Mouse (Mus musculus) G1E (cell line): ENCODE data around the gene Prrc2c. TPM values are rescaled to one million over a fixed set of nuclear protein-coding genes. Genes with fewer than 3 reads are reported as not detected.
A peak's percentile ranks its signal among the peaks of the same experiment; 100 is the strongest.

Experiments used
- ATAC-seq: 2 replicates; pipeline ENCODE4 v1.8.0; 2016; ENCODE audit warnings: mild to moderate bottlenecking; ENCODE audit not compliant: insufficient number of reproducible peaks, poor library complexity, low FRiP score, severe bottlenecking; ENCODE audit errors: extremely low read depth
- DNase-seq: peaks from one replicate; pipeline ENCODE4 v3.0.0; 2012; ENCODE audit warnings: low spot score
- H3K27me3 ChIP-seq: 2 replicates; pipeline ENCODE4 v1.6.1; 2012; ENCODE audit warnings: mild to moderate bottlenecking, low read length, inconsistent platforms; ENCODE audit not compliant: insufficient read depth
- H3K36me3 ChIP-seq: replicated peaks from 2 replicates; pipeline ENCODE3; 2012; ENCODE audit warnings: mild to moderate bottlenecking, inconsistent platforms
- H3K4me1 ChIP-seq: 2 replicates; pipeline ENCODE4 v1.6.1; 2012; ENCODE audit warnings: low read depth, low read length, inconsistent platforms, mixed read lengths; ENCODE audit not compliant: insufficient read depth
- H3K4me3 ChIP-seq: 2 replicates; pipeline ENCODE4 v1.5.1; 2012; ENCODE audit warnings: low read depth, mild to moderate bottlenecking, inconsistent platforms, low read length, moderate library complexity, mixed read lengths
- H3K9me3 ChIP-seq: replicated peaks from 2 replicates; pipeline ENCODE4 v1.6.1; 2012; ENCODE audit warnings: inconsistent platforms
- CTCF ChIP-seq: IDR thresholded peaks from 2 replicates; pipeline ENCODE4 v1.5.1; 2012; ENCODE audit warnings: low read depth, low read length, inconsistent platforms, mixed read lengths
- GATA1 ChIP-seq: IDR thresholded peaks from 2 replicates; pipeline ENCODE4 v1.6.1; 2012; ENCODE audit warnings: borderline replicate concordance, low read length, inconsistent platforms, mixed read lengths
- GATA2 ChIP-seq: IDR thresholded peaks from 2 replicates; pipeline ENCODE4 v1.6.1; 2012; ENCODE audit warnings: low read depth, low read length, inconsistent platforms, borderline replicate concordance
- POLR2AphosphoS5 ChIP-seq: IDR thresholded peaks from 2 replicates; pipeline ENCODE4 v1.6.1; 2012; ENCODE audit warnings: low read depth, low read length, inconsistent platforms; ENCODE audit not compliant: insufficient replicate concordance
- TAL1 ChIP-seq: conservative IDR thresholded peaks from 2 replicates; pipeline ENCODE4 v1.6.1; 2012; ENCODE audit warnings: low read depth, low read length, inconsistent platforms, mixed read lengths
- polyA plus RNA-seq: library from polyadenylated mRNA; stranded (reverse); fragments of >175 nt; gene quantifications from 2 replicates; pipeline ENCODE4 v1.2.3, GENCODE M21; 2012
- total RNA-seq, 2 experiments: library from RNA; stranded (forward) in 1 of 2; stranded (reverse) in 1 of 2; fragments of 200-1000 nt in 1 of 2; fragments of >200 nt in 1 of 2; fragmentation: Nextera tagmentation in 1 of 2; gene quantifications; 2 replicates each; pipeline ENCODE4 v1.2.3; 2014 to 2017

Prrc2c gene
- total and polyA plus RNA-seq, 3 experiments = 98.0 to 595 (median 152) TPM

DNA sequence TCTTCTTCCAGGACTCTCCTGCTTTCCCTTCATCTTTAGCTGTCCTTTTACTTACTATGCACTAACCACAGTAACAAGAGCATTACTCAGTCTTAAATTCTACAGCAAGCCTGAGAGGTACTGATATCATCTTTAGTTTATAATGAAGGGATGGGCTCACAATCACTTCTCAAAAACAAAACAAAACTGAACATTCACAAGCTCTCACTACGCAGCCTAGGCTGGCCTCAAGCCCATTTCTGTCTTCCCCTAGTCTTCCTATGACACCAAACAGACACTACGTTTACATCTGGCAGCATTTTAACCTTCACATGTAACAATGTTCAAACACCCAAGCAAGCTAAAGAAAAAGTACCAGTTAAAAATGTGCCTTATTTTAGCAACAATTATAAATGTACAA is 1.9 kb downstream of the Prrc2c start:
- Histone ChIP-seq H3K4me3 (peak overlapping the region; percentile 94; the same call in 1 of the 2 replicates), H3K4me1 (peaks cover 53% of the 10 kb centered on the region), H3K36me3 (peaks cover 15% of the 10 kb centered on the region), H3K9me3 (no peaks in the 10 kb centered on the region), H3K27me3 (no peaks in the 10 kb centered on the region)
- DNase-seq (no peak), ATAC-seq (no peak)
- TF ChIP-seq TAL1 (no peak), POLR2AphosphoS5 (no peak), GATA1 (no peak), CTCF (no peak), GATA2 (no peak)

DNA sequence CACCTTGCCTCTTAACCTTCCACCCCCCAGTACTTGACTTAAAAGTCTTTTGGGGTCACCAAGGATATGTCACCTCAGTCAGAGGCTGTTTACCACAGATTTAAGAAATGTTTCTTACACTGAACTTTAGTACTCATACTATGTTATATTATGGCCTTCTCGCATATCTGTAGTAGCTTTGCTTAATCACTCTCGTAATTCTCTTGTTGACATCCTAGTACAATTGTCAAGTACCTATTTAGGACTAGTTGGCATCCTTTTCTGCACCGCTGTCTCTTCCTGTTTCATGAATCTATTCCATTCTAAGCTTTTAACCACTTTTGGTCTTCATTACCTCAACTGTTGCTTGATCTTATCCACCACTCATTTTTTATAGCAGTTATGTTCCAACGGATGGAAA is 5.3 kb downstream of the Prrc2c start:
- Histone ChIP-seq H3K36me3 (peaks cover 30% of the 10 kb centered on the region), H3K27me3 (no peaks in the 10 kb centered on the region), H3K4me3 (no peak overlapping the region), H3K9me3 (no peaks in the 10 kb centered on the region), H3K4me1 (peaks cover 63% of the 10 kb centered on the region)
- ATAC-seq (no peak), DNase-seq (no peak)
- TF ChIP-seq CTCF (no peak), GATA2 (no peak), TAL1 (no peak)

DNA sequence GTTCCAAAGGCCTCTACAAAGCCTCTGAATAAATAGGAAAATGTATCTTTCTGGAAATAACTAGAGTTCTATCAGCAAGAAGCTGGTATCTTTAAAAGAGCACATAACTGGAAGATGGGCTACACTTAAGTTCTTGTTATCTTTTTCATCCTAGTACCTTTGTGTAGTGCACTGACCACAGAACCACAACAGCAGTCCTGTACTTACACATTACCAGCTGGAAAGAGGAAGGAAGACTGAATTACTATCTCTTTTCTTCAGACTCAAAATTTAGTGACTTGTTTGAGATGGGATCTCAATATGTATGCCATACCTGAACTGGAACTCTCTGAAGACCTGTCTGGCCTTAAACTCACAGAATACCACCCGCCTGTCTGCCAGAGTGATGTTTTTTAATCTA is 6.1 kb downstream of the Prrc2c start:
- DNase-seq = peak; percentile 7
- Histone ChIP-seq H3K36me3 (peaks cover 34% of the 10 kb centered on the region), H3K4me3 (no peak overlapping the region; the same call in 1 of the 2 replicates), H3K4me1 (peaks cover 68% of the 10 kb centered on the region), H3K9me3 (no peaks in the 10 kb centered on the region), H3K27me3 (no peaks in the 10 kb centered on the region)
- TF ChIP-seq TAL1 (peak; percentile 59), POLR2AphosphoS5 (no peak)
- peak; percentile 77 for ATAC-seq

DNA sequence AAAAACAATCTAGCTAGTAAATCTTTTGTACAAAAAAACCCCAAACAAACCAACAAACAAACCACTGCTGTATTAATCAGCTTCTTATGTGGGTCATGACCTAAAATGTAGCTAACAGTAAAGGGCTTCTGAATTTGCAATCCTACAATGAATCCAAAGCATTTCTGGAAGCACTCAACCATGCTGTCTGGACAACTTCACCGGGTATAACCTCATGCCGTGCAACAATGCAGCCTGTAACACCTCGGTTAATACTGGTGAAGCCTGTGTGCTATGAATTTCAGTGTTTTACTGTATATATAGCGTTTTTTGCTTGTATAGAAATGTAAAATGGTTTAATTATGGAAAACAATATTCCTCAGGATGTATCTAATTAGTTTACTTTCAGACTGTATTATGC is 8.3 kb downstream of the Prrc2c start:
- Histone ChIP-seq H3K9me3 (no peaks in the 10 kb centered on the region), H3K4me1 (peaks cover 63% of the 10 kb centered on the region), H3K4me3 (no peak overlapping the region), H3K27me3 (no peaks in the 10 kb centered on the region), H3K36me3 (peaks cover 38% of the 10 kb centered on the region)
- ATAC-seq (no peak), DNase-seq (no peak)
- TF ChIP-seq POLR2AphosphoS5 (no peak), TAL1 (no peak), GATA2 (no peak), CTCF (no peak), GATA1 (no peak)

DNA sequence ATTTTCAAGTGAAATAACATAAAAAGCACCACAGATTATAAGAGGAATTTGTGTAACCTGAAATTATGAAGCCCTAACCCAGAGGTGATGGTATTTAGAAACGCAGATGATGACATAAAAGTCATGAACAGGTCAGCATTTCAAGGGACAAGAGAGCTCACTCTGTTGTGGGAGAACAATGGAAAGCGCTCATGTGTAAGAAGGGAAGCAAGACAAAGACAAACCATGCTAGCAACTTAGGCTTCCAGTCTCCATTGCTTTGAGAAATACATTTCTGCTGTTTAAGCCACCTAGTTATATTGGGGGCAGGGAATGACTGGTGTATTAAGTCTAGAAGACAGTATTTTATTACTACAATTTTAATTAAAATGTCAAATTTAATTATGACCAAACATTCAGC is 10.9 kb downstream of the Prrc2c start:
- DNase-seq (no peak), ATAC-seq (no peak)
- Histone ChIP-seq H3K27me3 (no peaks in the 10 kb centered on the region), H3K9me3 (no peaks in the 10 kb centered on the region), H3K4me1 (peaks cover 45% of the 10 kb centered on the region), H3K4me3 (no peak overlapping the region), H3K36me3 (peaks cover 35% of the 10 kb centered on the region)
- TF ChIP-seq GATA1 (no peak), TAL1 (no peak), CTCF (no peak), GATA2 (no peak), POLR2AphosphoS5 (no peak)

DNA sequence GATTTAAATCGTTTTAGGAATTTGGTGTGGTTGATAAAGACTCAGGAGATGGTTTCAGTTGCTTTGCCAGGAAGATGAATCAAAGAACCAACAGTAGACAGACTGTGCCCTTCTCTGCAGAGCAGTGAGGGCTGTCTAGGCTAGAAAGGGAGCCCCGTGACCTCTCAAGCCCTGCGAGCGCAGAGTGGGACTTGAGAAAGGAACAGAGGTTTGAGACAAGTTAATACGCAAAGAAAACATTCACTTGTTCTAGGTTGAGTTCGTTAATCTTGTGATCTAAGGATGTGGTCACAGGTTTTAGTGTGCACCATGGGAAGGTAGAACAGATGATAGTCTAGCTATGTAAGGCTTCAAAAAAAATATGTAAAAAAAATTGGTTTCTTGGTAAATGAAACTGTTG is 12.4 kb downstream of the Prrc2c start:
- no peaks in the 10 kb centered on the region for H3K9me3 ChIP-seq
- ATAC-seq (no peak), DNase-seq (no peak)
- H3K27me3 ChIP-seq = no peaks in the 10 kb centered on the region
- peaks cover 44% of the 10 kb centered on the region for H3K36me3 ChIP-seq
- no peak overlapping the region for H3K4me3 ChIP-seq
- TF ChIP-seq CTCF (no peak), TAL1 (no peak), POLR2AphosphoS5 (no peak), GATA2 (no peak), GATA1 (no peak)
- peaks cover 43% of the 10 kb centered on the region for H3K4me1 ChIP-seq

DNA sequence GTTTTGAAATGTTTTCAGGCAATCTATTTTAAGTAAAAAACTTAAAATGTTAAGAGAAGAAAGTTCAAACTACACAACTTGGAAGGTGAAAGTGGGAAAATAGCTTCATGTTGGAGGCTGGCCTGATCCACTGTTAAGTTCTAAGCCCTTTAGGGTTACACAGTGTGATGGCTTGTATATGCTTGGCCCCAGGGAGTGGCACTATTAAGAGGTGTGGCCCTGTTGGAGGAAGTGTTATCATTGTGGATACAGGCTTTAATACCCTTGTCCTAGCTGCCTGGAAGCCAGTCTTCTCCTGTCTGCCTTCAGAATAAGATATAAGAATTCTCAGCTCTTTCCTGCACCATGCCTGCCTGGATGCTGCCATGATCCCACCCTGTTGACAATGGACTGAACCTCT is 16.7 kb downstream of the Prrc2c start:
- DNase-seq (no peak), ATAC-seq (no peak)
- Histone ChIP-seq H3K9me3 (no peaks in the 10 kb centered on the region), H3K36me3 (peaks cover 63% of the 10 kb centered on the region), H3K27me3 (no peaks in the 10 kb centered on the region), H3K4me1 (peaks cover 22% of the 10 kb centered on the region), H3K4me3 (no peak overlapping the region)
- TF ChIP-seq CTCF (no peak), TAL1 (no peak), GATA2 (no peak), GATA1 (no peak), POLR2AphosphoS5 (no peak)
